Mouse (Mus musculus): Measurements from ENCODE around the gene Ccdc136. TPM values are rescaled to one million over a fixed set of nuclear protein-coding genes. Genes with fewer than 3 reads are reported as not detected.

Ccdc136 gene
- total and polyA plus RNA-seq, 2 experiments from 2014 or later: 14.3 to 14.9 TPM

GRCm38 (mm10) chr6:29363129-29363515, 33.0 kb upstream of the Ccdc136 start:
- Histone ChIP-seq H3K4me1 (ENCODE audit: control insufficient read depth, insufficient read depth) (peaks cover 19% of the 10 kb centered on the region), H3K4me3 (ENCODE audit: low read depth, low read length) (no peak overlapping the region), H3K4me2 (ENCODE audit: low read depth, low read length) (no peak overlapping the region), H3K9me3 (replicated peaks; ENCODE audit: control insufficient read depth, low read length) (no peaks in the 10 kb centered on the region), H3K9ac (replicated peaks; ENCODE audit: low read depth, low read length) (no peak overlapping the region), H3K27me3 (ENCODE audit: control insufficient read depth, insufficient read depth, low read length) (no peaks in the 10 kb centered on the region), H3K27ac (ENCODE audit: low read depth) (peak overlapping the region; percentile 71), H3K36me3 (replicated peaks; ENCODE audit: control insufficient read depth, insufficient read depth, low read length) (peaks cover 46% of the 10 kb centered on the region)
- 68% methylated on average over 3 of the region's 3 CpGs for WGBS
- ATAC-seq (ENCODE audit: insufficient read depth, low read depth): no peak
- TF ChIP-seq CTCF (IDR thresholded peaks at IDR 0.05; ENCODE audit: low read depth): no peak
- TF ChIP-seq EP300 (IDR thresholded peaks at IDR 0.05; ENCODE audit: low read depth): no peak
- no peak for DNase-seq (ENCODE audit: low spot score)

GRCm38 (mm10) chr6:29365277-29365676, 30.8 kb upstream of the Ccdc136 start:
- no peak overlapping the region for H3K4me3 ChIP-seq (ENCODE audit: low read depth, low read length)
- H3K4me2 ChIP-seq (ENCODE audit: low read depth, low read length): no peak overlapping the region
- no peak overlapping the region for H3K9ac ChIP-seq (replicated peaks; ENCODE audit: low read depth, low read length)
- H3K36me3 ChIP-seq (replicated peaks; ENCODE audit: control insufficient read depth, insufficient read depth, low read length): peaks cover 59% of the 10 kb centered on the region
- no peak for ATAC-seq (ENCODE audit: insufficient read depth, low read depth)
- DNase-seq (ENCODE audit: low spot score): no peak
- no peaks in the 10 kb centered on the region for H3K27me3 ChIP-seq (ENCODE audit: control insufficient read depth, insufficient read depth, low read length)
- no peaks in the 10 kb centered on the region for H3K9me3 ChIP-seq (replicated peaks; ENCODE audit: control insufficient read depth, low read length)
- no peak overlapping the region for H3K27ac ChIP-seq (ENCODE audit: low read depth)
- H3K4me1 ChIP-seq (ENCODE audit: control insufficient read depth, insufficient read depth): peaks cover 8% of the 10 kb centered on the region
- WGBS: 88% methylated on average over 1 of the region's 1 CpGs
- TF ChIP-seq CTCF (IDR thresholded peaks at IDR 0.05; ENCODE audit: low read depth) (no peak), EP300 (IDR thresholded peaks at IDR 0.05; ENCODE audit: low read depth) (no peak)

GRCm38 (mm10) chr6:29377386-29377785, 18.7 kb upstream of the Ccdc136 start:
- TF ChIP-seq CTCF (IDR thresholded peaks at IDR 0.05; ENCODE audit: low read depth): no peak
- no peak for TF ChIP-seq EP300 (IDR thresholded peaks at IDR 0.05; ENCODE audit: low read depth)
- Histone ChIP-seq H3K4me2 (ENCODE audit: low read depth, low read length) (no peak overlapping the region), H3K9me3 (replicated peaks; ENCODE audit: control insufficient read depth, low read length) (no peaks in the 10 kb centered on the region), H3K36me3 (replicated peaks; ENCODE audit: control insufficient read depth, insufficient read depth, low read length) (peaks cover 54% of the 10 kb centered on the region), H3K4me3 (ENCODE audit: low read depth, low read length) (no peak overlapping the region), H3K9ac (replicated peaks; ENCODE audit: low read depth, low read length) (no peak overlapping the region), H3K27me3 (ENCODE audit: control insufficient read depth, insufficient read depth, low read length) (no peaks in the 10 kb centered on the region), H3K27ac (ENCODE audit: low read depth) (no peak overlapping the region), H3K4me1 (ENCODE audit: control insufficient read depth, insufficient read depth) (no peaks in the 10 kb centered on the region)
- ATAC-seq (ENCODE audit: insufficient read depth, low read depth) (no peak), DNase-seq (ENCODE audit: low spot score) (no peak)
- WGBS: 73% methylated on average over 4 of the region's 4 CpGs

- no peak for ATAC-seq (ENCODE audit: insufficient read depth, low read depth)
- H3K36me3 ChIP-seq (replicated peaks; ENCODE audit: control insufficient read depth, insufficient read depth, low read length): peaks cover 41% of the 10 kb centered on the region
- TF ChIP-seq EP300 (IDR thresholded peaks at IDR 0.05; ENCODE audit: low read depth): no peak
- no peak for TF ChIP-seq CTCF (IDR thresholded peaks at IDR 0.05; ENCODE audit: low read depth)
Observed at GRCm38 (mm10) chr6:29378678-29379077, 17.4 kb upstream of the Ccdc136 start.

GRCm38 (mm10) chr6:29379954-29380353, 16.2 kb upstream of the Ccdc136 start:
- Histone ChIP-seq H3K4me2 (ENCODE audit: low read depth, low read length) (no peak overlapping the region), H3K9me3 (replicated peaks; ENCODE audit: control insufficient read depth, low read length) (no peaks in the 10 kb centered on the region), H3K9ac (replicated peaks; ENCODE audit: low read depth, low read length) (no peak overlapping the region), H3K36me3 (replicated peaks; ENCODE audit: control insufficient read depth, insufficient read depth, low read length) (peaks cover 28% of the 10 kb centered on the region), H3K4me3 (ENCODE audit: low read depth, low read length) (no peak overlapping the region), H3K4me1 (ENCODE audit: control insufficient read depth, insufficient read depth) (peaks cover 4% of the 10 kb centered on the region; the same call in 1 of the 2 replicates), H3K27me3 (ENCODE audit: control insufficient read depth, insufficient read depth, low read length) (no peaks in the 10 kb centered on the region), H3K27ac (ENCODE audit: low read depth) (no peak overlapping the region)
- ATAC-seq (ENCODE audit: insufficient read depth, low read depth) (no peak), DNase-seq (ENCODE audit: low spot score) (no peak)
- 89% methylated on average over 6 of the region's 6 CpGs for WGBS
- no peak for TF ChIP-seq EP300 (IDR thresholded peaks at IDR 0.05; ENCODE audit: low read depth)
- no peak for TF ChIP-seq CTCF (IDR thresholded peaks at IDR 0.05; ENCODE audit: low read depth)

More at GRCm38 (mm10) chr6:29378678-29379077, 17.4 kb upstream of the Ccdc136 start:
- no peaks in the 10 kb centered on the region for H3K27me3 ChIP-seq (ENCODE audit: control insufficient read depth, insufficient read depth, low read length)
- no peak overlapping the region for H3K4me3 ChIP-seq (ENCODE audit: low read depth, low read length)
- no peak overlapping the region for H3K4me2 ChIP-seq (ENCODE audit: low read depth, low read length)
- WGBS: 90% methylated on average over 10 of the region's 10 CpGs
- no peaks in the 10 kb centered on the region for H3K9me3 ChIP-seq (replicated peaks; ENCODE audit: control insufficient read depth, low read length)
- DNase-seq (ENCODE audit: low spot score): no peak
- H3K9ac ChIP-seq (replicated peaks; ENCODE audit: low read depth, low read length): no peak overlapping the region
- no peak overlapping the region for H3K27ac ChIP-seq (ENCODE audit: low read depth)
- no peaks in the 10 kb centered on the region for H3K4me1 ChIP-seq (ENCODE audit: control insufficient read depth, insufficient read depth)

GRCm38 (mm10) chr6:29382442-29382841, 13.7 kb upstream of the Ccdc136 start:
- Histone ChIP-seq H3K4me1 (ENCODE audit: control insufficient read depth, insufficient read depth) (peaks cover 5% of the 10 kb centered on the region), H3K4me3 (ENCODE audit: low read depth, low read length) (no peak overlapping the region), H3K36me3 (replicated peaks; ENCODE audit: control insufficient read depth, insufficient read depth, low read length) (peaks cover 5% of the 10 kb centered on the region; the same call in 1 of the 2 replicates), H3K9me3 (replicated peaks; ENCODE audit: control insufficient read depth, low read length) (no peaks in the 10 kb centered on the region), H3K4me2 (ENCODE audit: low read depth, low read length) (no peak overlapping the region), H3K9ac (replicated peaks; ENCODE audit: low read depth, low read length) (no peak overlapping the region), H3K27ac (ENCODE audit: low read depth) (no peak overlapping the region), H3K27me3 (ENCODE audit: control insufficient read depth, insufficient read depth, low read length) (no peaks in the 10 kb centered on the region)
- WGBS: 63% methylated on average over 2 of the region's 2 CpGs
- no peak for DNase-seq (ENCODE audit: low spot score)
- no peak for ATAC-seq (ENCODE audit: insufficient read depth, low read depth)
- TF ChIP-seq EP300 (IDR thresholded peaks at IDR 0.05; ENCODE audit: low read depth) (no peak), CTCF (IDR thresholded peaks at IDR 0.05; ENCODE audit: low read depth) (no peak)
